Mouse (Mus musculus) testis, postnatal 10 days (tissue): Measurements from ENCODE around the gene Slc13a5.

Experiments used
- DNase-seq: peaks from one replicate; pipeline ENCODE4 v3.0.0; 2021; ENCODE audit warnings: low spot score

Slc13a5 gene

DNA sequence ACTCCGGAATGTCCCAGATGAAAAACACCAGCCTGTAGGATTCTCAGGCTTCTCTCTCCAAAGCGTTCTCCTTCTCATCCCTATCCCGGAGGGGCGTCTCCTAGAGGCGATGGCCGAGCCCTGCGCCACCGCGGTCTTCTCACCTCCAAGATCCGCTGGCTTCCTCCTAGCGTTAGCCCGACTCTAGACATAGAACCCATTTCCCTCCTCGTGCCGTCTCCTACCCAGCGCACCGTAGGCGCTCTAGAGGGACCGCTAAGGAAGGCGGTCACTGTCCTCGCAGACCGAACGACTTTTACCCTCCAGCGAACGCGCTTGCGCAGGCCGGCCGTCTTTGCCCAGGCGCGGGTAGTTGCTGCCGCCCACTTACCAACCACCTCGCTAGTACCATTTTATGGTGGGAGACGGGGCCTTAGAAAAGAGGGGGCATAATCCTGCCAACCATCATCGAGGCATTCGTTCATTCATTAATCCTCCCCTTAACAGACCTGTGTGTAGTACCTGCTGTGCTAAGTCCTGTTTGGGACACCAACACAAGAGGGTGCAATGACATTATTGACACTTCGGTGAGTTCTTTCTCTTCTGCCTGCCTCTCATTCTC is at the start of gene Slc13a5:
TSS of gene Slc13a5 (minus strand) at position 263 of the 601 bp plus-strand sequence.
- DNase-seq: peak; percentile 47

GRCm38 (mm10) chr11:72314151-72314895 is 47.3 kb upstream of the Slc13a5 start, which contains the start of gene Fbxo39:
Gene Fbxo39, plus strand, starts transcription at chr11:72314444.
- no peak for DNase-seq

- no peak for DNase-seq
These were observed 44.5 kb upstream of the Slc13a5 start for GRCm38 (mm10) chr11:72311355-72312001.

DNA sequence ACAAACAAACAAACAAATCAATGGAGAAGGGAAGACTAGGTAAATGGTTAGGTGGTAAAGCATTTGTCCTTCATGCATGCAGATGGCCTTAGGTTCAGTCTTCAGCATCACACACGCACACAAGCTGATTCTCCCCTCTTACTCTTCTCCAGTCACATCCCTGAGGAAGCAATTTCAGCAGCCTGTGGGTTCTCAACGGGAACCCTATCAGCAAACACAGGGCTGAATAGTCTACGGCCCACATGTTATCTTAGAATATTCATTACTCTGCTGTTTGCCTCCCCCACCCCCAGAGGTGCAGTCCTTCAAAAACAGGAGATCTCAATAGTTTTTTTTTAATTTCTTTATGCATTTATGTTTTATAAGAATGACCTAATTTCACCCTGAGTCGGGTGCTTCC is 43.5 kb upstream of the Slc13a5 start:
- no peak for DNase-seq

- no peak for DNase-seq
These were observed 42.0 kb upstream of the Slc13a5 start for GRCm38 (mm10) chr11:72308982-72309381.

- DNase-seq: no peak
These were observed 40.4 kb upstream of the Slc13a5 start for GRCm38 (mm10) chr11:72307461-72307860.

DNA sequence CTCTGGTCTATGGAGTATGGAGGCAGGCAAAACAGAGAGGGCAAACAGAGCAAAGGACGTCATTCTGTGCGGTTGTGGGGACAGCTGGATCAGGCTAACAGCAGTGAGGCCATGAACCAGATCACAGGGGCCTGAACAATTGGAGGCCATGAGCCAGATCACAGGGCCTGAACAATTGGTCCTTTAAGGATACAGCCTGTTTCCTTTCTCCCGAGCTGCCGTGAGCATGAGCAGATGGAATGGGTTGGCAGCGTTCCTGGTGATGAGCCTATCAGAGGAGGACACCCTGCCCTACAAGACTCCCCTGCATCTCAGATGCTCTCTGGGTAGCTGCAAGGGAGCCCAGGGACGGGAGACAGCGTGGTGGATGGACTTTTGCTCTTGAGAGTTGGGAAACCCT is 35.2 kb upstream of the Slc13a5 start:
- peak; percentile 68 for DNase-seq

GRCm38 (mm10) chr11:72301334-72301733 is 34.3 kb upstream of the Slc13a5 start, which contains the start of gene Xaf1:
Gene Xaf1, plus strand, starts transcription at chr11:72301629.
- peak; percentile 57 for DNase-seq

DNA sequence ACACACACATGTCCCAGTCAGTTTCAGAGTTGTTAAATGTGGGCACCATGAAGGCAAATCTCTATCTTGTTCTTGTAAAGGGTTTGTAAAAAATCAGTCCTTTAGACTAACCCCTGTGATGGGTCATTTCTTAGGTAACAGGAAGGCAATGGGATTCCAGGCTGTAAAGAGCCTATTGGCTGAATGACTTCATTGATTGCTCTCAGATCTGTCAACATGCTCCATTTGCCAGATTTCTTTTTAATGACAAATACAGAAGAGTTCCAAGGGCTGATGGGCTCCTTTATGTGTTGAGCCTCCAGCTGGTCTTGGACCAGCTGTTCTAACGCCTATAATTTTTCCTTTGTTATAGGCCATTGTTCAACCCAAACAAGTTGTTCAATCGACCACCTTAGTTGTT is 26.1 kb upstream of the Slc13a5 start:
- no peak for DNase-seq

- no peak for DNase-seq
These were observed 20.5 kb upstream of the Slc13a5 start for GRCm38 (mm10) chr11:72287543-72287942.

GRCm38 (mm10) chr11:72287126-72287525 is 20.1 kb upstream of the Slc13a5 start:
- DNase-seq: no peak

GRCm38 (mm10) chr11:72286651-72287050 is 19.6 kb upstream of the Slc13a5 start:
- DNase-seq: no peak

DNA sequence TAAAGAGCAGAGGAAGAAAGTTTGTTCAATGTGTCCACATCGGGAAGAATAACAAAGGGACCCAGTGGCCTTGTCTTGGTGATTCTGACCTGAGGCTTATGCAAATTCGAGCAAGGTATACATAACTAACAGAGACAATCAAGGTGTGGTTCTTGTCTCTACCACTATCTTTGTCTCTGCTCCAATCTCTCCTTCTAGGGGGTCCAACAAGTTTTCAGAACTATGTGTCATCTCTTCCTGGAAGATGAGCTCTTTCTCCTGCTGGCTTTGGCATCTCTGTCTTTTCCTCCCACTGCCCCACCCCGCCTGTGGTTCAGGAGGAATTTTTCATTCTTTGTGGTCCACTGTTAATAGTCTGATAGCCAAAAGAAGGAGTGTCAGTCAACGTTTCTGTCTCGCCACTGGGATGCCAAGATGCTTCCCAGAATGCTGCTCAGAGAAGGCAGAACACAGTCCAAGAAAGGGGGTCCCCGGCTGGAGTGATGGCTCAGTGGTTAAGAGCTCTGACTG is 19.0 kb upstream of the Slc13a5 start:
- no peak for DNase-seq

- no peak for DNase-seq
These were observed 17.6 kb upstream of the Slc13a5 start for GRCm38 (mm10) chr11:72284532-72285182.

DNA sequence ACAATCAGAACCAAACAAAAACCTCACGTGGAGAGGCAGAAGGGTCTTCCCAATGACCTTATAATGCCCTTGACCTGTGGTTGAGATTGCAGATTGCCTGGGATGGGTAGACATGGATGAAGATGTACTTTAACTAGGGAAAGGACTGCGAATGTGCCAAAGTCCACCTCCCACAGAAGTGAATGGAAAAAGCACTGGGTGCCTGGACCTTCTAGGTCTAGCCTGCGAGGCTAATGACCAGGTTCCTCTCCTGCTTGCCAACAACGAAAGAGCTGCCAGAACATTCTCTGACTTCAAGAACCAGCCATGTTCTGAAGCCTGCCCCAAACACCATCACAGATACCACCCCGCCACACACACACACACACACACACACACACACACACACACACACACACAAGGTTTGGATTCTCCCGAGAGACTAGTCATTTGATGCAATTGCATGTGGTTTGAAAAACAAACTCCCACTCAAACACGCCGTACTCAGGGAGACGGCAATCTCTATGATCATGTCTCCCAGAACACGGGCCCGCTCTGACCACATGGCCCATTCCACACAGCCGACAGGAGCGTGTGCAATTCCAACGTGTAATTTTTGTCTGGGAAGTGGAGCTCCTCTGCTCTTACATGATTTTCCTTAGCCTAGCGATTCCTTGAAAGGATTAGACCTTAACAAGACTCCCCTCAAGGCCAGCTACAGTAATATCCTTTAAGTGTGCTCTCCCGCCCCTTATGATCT is 16.6 kb upstream of the Slc13a5 start:
- no peak for DNase-seq

GRCm38 (mm10) chr11:72281852-72282400 is 14.9 kb upstream of the Slc13a5 start:
- no peak for DNase-seq

DNA sequence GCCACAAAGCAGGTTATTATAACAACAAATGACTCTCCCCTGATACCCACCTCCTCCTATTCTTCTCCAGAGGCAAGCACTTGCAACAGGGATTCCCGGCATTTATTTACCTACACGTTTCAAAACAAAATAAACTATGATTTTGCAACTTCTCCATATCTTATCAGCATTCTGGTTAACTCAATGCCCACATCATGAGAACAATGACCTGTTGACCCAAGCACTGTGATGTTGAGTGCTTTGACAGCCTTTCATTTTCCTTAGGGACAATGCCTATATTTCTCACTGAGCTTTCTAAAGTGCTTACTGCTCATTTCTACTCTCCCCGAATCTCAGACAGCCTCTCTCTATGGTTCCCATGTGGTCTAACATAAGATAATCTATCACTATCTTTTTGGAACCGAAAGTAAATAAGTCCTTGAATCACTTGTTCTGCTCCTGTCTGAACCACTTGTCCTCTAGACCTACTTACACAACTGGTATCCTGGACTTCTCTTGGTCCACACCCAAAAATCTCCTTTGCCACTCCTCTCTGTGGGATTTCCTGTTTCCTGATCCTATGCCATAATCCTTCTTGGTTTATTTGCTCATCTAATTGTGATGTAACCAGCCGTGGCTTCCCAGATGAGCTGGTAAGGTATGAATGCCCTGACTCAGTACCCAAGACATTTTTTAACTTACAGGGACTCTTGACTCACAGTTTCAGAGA is 14.3 kb upstream of the Slc13a5 start:
- no peak for DNase-seq

DNA sequence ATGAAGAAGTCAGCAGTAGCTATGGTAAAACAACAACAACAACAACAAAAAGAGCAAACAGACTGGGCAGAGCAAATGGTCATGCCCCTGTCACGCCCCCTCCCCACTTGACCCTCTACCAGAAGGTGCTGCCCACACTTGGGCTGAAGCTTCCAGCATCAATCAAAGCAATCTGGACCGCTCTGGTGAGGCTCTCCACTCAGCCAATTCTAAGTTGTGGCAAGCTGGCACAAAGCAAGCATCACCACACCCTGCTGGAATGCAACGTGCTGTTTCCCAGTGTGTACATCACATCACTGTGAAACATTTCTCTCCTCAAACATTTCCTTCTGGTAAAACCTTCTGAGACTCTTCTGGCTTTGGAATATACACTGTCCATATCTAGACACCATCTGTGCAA is 6.3 kb upstream of the Slc13a5 start:
- no peak for DNase-seq

- no peak for DNase-seq
These were observed 4.7 kb upstream of the Slc13a5 start for GRCm38 (mm10) chr11:72271761-72272160.

DNA sequence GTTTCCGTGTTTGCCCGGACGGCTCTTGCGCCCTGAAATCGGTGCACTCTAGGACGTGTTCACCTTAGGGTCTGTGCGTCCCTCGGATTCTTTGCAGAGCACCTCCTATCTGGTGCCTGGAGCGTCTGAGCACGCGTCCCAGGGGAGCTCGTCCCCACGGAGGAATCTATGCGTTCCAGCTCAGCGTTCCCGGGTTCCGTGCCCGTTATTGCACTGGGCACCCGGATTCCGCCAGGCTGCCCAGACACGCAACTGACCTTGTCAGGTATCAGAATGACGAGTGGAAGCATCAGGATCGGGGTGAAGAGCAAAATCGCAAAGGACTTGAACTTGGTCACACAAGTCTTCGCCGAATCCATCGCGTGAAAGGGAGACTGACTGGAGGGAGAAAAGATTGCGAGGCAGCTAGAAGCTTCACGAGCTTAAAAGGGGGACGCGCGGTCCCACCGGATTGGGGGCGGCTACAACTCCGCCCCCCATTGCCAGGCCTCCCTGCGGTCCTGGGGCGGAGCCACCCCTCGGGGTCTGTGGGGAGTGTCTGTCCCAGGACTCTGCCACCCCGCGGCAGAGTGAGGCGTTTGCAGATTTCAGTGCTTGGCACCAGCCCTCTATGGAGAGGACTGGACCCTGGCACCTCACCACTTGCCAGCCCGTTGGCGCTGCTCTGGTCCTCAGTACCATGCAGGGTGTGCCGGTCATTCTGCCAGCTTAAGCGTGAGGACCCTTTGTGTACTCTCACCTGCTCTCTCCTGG is 639 bp downstream of the Slc13a5 start:
- peak; percentile 64 for DNase-seq
